Mouse (Mus musculus): ENCODE results near the gene Lrrc1.

- TF ChIP-seq CTCF (IDR thresholded peaks at IDR 0.05; ENCODE audit: extremely low read depth, insufficient read depth, low read length), result no peak
- no peak for TF ChIP-seq POLR2A (IDR thresholded peaks at IDR 0.05; ENCODE audit: extremely low read depth, insufficient read depth, low read length)
These were observed 81.5 kb downstream of the Lrrc1 start for GRCm38 (mm10) chr9:77463195-77463594.
